Mouse (Mus musculus) layer of hippocampus, postnatal 25 days (tissue): ENCODE measurements around the gene 4931429L15Rik. TPM values are rescaled to one million over a fixed set of nuclear protein-coding genes. Genes with fewer than 3 reads are reported as not detected.

ENCODE experiments used
- DNase-seq, 2 experiments: peaks; one replicate each; pipeline ENCODE4 v3.0.0; 2022; ENCODE audit warnings: mixed read lengths in 2 of 2, low spot score in 1 of 2; ENCODE audit errors: extremely low spot score in 1 of 2
- total RNA-seq, 2 experiments: library from RNA; stranded (reverse); gene quantifications; 2 replicates each; pipeline ENCODE4 v1.2.3; 2021

Gene 4931429L15Rik
- total RNA-seq, 2 experiments from 2014 or later: not detected

DNA sequence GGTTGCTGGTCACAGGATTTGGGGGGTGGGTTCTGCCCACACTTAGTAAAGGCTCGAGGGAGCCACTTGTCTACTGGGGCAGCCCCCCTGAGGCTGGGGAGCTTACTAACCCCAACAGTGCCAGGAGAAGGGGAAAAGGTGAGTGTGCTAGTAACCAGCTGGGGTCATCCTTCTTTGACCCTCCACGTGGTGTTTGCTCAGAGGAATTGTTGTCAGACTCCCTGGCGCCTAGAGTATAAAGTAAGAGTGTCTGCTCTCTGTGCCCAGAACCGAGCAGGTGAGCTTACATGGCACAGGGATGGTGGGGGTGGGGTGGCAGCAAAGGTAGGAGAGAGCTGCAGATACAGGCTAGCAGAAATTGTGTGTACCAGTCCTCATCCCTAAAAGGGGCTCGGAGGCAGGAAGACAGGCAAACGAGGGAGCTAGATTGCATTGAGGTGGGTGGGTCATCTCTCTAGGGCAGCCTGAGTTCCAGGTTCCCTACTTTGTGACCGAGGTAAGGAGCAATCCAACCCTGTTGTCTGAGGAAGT lies 51.4 kb downstream of the 4931429L15Rik start, which contains the start of gene Apoa5:
Gene Apoa5 (plus strand): TSS at position 291 of the 531 bp plus-strand sequence.
- no peak for DNase-seq

DNA sequence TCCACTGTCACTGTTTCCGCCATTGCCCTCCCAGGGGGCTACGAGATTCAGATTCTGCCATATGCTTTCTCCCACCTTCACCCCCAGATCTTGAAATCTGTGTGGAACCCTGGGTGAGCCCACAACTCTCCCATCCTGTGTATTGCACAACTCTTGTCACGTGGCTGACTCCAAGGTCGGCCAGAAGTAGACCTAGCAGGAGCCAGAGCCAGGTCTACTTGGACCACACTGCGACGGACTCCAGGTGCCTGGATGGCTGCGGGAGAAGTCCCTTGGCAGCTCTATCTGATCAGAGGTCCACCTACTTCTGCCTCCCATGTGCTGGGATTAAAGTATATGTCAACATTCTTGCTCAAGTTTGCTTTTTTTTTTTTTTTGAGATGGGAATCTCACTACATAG lies 58.7 kb downstream of the 4931429L15Rik start:
- DNase-seq: no peak

DNA sequence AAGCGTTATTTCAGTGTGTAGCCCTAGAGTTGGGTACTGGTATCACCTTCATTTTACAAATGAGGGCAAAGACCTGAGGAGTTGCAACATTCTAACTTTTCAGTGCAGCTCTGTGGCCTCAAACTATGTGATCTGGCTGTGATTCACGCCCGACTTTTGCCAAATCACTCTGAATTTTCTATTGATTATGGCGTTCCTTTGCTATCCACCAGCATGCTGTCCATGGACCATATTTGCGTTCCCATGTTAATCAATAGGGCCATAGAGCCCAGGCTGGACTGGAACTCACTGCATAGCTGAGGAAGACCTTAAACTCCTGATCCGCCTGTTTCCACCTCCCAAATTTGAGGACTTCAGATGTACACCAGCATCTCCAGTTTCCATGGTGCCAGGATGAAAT lies 60.7 kb downstream of the 4931429L15Rik start:
- DNase-seq: no peak

DNA sequence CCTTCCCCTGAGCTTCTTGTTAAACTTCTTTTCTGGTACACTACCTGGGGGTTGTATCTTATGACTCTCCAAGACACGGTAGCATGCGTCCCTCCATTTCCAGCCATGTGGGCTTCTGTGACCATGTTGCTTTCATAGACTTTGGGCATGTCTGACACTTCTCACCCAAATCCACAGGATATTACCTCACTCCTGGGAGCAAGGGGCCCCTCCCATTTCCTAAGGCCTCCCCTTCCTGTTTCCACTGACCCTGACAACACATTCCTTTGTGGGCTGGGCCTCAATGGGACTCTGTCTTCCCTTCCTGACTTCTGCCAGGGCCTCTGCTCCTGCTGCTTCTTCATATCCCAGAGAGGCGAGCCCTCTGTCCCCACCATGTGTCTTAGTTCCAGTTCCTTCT lies 62.2 kb downstream of the 4931429L15Rik start:
- no peak for DNase-seq

DNA sequence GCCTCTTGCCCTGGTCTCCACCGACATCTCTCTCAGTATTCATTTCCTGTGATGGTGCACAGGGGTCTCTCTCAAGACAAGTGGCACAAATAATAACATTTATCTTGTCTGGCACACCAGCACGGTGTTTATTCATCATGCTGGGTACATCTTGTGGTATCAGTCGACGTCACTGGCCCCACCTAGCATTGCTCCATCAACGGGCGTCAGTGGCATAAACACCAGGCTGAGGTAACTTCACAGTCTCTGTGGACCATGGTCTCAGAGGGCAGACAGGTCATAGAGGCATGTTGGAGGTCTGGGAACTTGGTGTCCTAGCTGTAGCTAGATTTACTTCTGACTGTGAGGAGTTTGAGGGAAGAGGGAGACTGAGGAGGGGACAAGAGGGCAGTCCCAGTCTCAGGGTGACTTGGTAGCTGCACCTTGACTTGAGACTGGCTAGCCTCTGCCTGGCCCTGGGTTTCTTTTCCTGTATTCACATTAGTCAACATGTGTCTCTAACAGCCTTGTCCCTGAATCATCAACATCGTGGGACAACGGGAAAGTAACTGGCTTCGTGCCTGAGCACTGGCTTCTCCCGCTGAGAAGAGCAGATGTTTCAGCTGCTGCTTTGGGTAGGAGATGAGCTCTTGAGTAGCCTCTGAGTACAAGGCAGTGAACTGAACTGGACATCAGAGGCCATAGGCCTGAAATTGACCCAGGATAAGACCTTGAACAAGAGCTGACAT lies 63.0 kb downstream of the 4931429L15Rik start:
- no peak for DNase-seq

DNA sequence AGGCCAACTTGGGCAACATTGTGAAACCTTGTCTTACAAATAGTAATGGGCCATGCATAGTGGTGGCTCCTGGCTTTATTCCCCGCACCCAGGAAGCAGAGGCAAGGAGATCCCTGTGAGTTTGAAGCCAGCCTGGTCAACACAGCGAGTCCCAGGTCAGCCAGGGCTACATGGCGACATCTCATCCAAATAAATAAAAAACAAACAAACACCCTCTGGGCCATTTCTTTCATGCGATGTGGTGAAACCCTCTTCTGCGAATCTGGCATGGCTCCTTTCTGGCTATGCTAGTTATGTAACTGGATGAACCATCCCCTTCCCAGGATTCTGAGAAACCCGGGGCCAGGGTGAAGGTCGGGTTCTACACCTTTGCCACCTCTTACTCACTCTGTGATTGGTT lies 63.6 kb downstream of the 4931429L15Rik start:
- no peak for DNase-seq

Other genes with a start within 250 kb of the 4931429L15Rik start
- gene Apoa1, start 91.4 kb downstream of the 4931429L15Rik start, total RNA-seq: under 1 TPM in 1 of 2 experiments, not detected in 1; 0.44 TPM
- under 1 TPM; 0.94 to 0.96 TPM for gene Apoc3, start 84.3 kb downstream of the 4931429L15Rik start, total RNA-seq
- gene Apoa4, start 79.3 kb downstream of the 4931429L15Rik start, total RNA-seq: not detected
- not detected for gene Apoa5, start 51.4 kb downstream of the 4931429L15Rik start, total RNA-seq
- gene Zpr1, start 46.9 kb downstream of the 4931429L15Rik start, total RNA-seq: 10 to 100 TPM; 32.3 to 32.4 TPM
- gene Bud13, start 37.0 kb downstream of the 4931429L15Rik start, total RNA-seq: 10 to 100 TPM; 10.2 to 13.0 TPM